Mouse (Mus musculus): ENCODE data around the gene Eps15l1.

Gene Eps15l1

GRCm38 (mm10) chr8:72350727-72351126 lies 70.5 kb downstream of the Eps15l1 start:
- DNase-seq (ENCODE audit: low spot score), result no peak

DNA sequence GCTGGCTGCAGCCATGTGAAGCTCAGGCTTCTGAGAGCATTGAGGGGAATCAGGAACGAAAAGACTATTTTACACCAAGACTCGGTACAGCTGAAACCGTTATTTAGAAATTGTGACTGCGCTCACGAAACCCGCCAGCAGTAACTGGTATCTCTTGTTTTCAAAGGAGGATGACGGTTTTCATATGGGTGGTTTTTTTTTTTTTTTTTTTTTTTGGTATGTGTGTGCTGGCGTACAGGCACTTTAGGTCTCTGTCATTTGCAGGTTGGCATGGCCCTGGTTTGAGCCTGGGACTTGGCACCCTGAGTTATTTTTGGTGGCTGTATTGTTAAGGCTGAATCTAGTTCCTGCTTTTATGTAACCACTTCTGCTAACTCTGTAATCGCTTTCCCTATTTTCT lies 71.4 kb downstream of the Eps15l1 start:
- DNase-seq (ENCODE audit: low spot score), result no peak

- no peak for DNase-seq (ENCODE audit: low spot score)
Measured at GRCm38 (mm10) chr8:72348956-72349355, 72.3 kb downstream of the Eps15l1 start.

- no peak for DNase-seq (ENCODE audit: low spot score)
Measured at GRCm38 (mm10) chr8:72348114-72348513, 73.1 kb downstream of the Eps15l1 start.

GRCm38 (mm10) chr8:72347553-72347952 lies 73.7 kb downstream of the Eps15l1 start:
- no peak for DNase-seq (ENCODE audit: low spot score)

GRCm38 (mm10) chr8:72343725-72344124 lies 77.5 kb downstream of the Eps15l1 start:
- DNase-seq (ENCODE audit: low spot score), result no peak

GRCm38 (mm10) chr8:72342556-72343300 lies 78.5 kb downstream of the Eps15l1 start:
- no peak for DNase-seq (ENCODE audit: low spot score)

DNA sequence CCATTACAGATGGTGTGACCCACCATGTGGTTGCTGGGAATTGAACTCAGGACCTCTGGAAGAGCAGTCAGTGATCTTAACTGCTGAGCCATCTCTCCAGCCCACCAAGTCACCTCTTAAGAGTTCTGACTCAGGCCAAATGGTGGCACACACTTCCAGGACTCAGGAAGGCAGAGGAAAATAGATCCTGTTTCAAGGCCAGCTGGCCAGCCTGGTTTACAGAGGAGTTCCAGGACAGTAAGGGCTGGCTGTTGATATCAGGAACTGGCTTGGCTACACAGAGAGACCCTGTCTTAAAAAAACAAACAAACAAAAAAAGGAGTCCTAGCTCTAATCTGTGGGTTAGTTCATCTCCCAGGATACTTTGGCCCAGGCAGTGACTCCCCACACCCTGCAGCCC lies 84.2 kb downstream of the Eps15l1 start:
- DNase-seq (ENCODE audit: low spot score), result no peak

DNA sequence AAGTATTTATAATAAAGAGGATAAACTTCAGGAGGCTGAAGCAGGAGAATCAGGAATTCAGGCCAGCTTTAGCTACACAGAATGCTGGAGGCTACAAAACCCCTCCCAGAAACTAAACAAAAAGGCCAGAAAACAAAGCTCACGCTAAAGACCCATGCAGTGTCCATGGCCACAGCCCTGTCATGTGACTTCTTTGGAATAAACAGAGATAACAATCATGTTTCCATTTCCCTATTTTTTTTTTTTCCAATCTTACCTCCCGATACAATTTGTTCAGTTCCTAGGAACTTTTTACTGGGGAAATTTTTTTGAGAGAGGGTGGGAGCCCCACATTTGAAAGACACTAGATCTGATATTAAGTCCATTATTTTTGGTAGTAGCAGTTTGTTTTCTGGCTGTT lies 85.0 kb downstream of the Eps15l1 start:
- no peak for DNase-seq (ENCODE audit: low spot score)

GRCm38 (mm10) chr8:72334144-72334641 lies 87.1 kb downstream of the Eps15l1 start:
- no peak for DNase-seq (ENCODE audit: low spot score)

GRCm38 (mm10) chr8:72333429-72334143 lies 87.7 kb downstream of the Eps15l1 start:
- DNase-seq (ENCODE audit: low spot score), result no peak

- DNase-seq (ENCODE audit: low spot score), result no peak
Measured at GRCm38 (mm10) chr8:72331631-72332030, 89.6 kb downstream of the Eps15l1 start.

GRCm38 (mm10) chr8:72330806-72331516 lies 90.3 kb downstream of the Eps15l1 start:
- no peak for DNase-seq (ENCODE audit: low spot score)

DNA sequence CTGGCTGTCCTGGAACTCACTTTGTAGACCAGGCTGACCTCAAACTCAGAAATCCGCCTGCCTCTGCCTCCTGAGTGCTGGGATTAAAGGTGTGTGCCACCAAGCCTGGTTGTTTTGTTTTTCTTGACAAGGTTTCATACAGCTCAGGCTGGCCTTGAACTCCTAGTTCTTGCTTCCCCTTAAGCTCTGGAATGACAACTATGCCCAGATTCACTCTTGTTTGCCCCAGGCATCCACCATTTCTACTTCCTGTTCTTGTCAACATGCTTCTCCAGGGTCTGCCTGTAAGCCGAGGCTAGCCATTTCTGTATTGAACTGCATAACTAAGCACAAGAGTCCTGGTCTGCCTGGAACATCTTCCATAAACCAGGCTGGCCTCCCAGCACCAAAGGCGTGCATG lies 92.1 kb downstream of the Eps15l1 start:
- DNase-seq (ENCODE audit: low spot score), result no peak

DNA sequence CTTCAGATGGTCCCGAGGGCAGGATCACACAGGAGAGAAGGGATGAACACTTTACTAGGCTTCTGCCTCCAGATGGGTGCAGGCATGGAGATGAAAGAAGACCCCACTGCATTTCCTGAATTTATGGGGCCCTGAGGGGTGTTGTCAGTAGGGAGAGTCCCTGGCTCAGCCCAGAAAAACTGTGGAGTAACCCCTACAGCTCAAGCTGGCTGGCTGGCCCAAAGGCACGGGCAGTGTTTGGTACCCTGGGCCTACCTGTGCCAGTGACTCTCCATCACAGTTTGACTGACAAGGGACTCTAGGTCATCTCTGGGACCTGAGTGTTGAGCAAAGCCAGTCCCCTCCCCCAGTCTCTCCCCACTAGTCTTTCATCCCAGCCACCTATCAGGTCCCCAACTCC lies 96.6 kb downstream of the Eps15l1 start:
- DNase-seq (ENCODE audit: low spot score), result no peak

DNA sequence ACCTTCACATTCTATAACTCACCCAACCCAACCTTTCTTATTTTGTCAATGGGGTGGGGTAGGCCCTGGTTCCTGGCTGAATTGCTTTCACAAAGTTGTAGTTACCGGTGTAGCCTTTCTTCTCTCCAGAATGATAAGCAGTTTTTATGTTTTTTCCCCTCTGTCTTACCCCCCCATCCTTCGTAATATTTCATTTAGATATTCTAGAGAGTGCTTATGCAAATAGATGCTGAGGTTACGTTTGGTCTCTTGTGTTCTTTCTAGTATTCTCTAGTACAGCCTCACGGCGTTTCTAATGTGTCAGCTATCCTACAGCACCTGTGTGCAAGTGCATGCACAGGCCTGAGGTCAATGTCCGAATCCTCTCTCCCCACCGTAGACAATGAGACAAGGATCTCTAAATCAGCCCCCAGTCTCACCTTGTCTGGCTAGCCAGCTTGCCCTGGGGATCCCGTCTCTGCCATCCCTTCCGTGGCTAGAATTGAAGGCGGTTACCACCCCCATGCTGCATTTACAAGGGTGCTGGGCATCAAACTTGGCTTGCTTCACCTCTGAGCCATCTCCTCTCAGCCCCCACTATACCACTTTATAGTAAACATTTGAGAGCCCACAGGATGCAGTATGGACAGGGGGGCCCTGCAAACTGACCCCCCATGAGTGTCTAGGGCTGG lies 97.1 kb downstream of the Eps15l1 start:
- no peak for DNase-seq (ENCODE audit: low spot score)

- DNase-seq (ENCODE audit: low spot score), result no peak
Measured at GRCm38 (mm10) chr8:72323131-72323725, 98.0 kb downstream of the Eps15l1 start.

GRCm38 (mm10) chr8:72322471-72322889 lies 98.8 kb downstream of the Eps15l1 start:
- no peak for DNase-seq (ENCODE audit: low spot score)

- no peak for DNase-seq (ENCODE audit: low spot score)
Measured at GRCm38 (mm10) chr8:72321635-72322441, 99.4 kb downstream of the Eps15l1 start.

GRCm38 (mm10) chr8:72320803-72321583 lies 100.3 kb downstream of the Eps15l1 start:
- DNase-seq (ENCODE audit: low spot score), result no peak

Data from layer of hippocampus, adult 11-12 months (tissue).